Mouse (Mus musculus): ENCODE data around the gene Grin3a. TPM values are rescaled to one million over a fixed set of nuclear protein-coding genes. Genes with fewer than 3 reads are reported as not detected.
"Not testable (repeated sequence)": the region's sequence is repeated elsewhere in the genome, so short reads cannot be mapped to it uniquely, and the experiment has no call there.

Gene Grin3a
- polyA plus RNA-seq, 1 experiment from 2014 or later: 39.3 TPM

- Histone ChIP-seq H3K9me3 (ENCODE audit: control insufficient read depth, low read length) (no peaks in the 10 kb centered on the region), H3K27me3 (ENCODE audit: control insufficient read depth, insufficient read depth, low read length) (no peaks in the 10 kb centered on the region), H3K36me3 (ENCODE audit: control insufficient read depth, insufficient read depth, low read length) (no peaks in the 10 kb centered on the region), H3K4me2 (ENCODE audit: low read depth, low read length) (no peak overlapping the region), H3K9ac (replicated peaks; ENCODE audit: low read depth, low read length) (no peak overlapping the region), H3K4me3 (ENCODE audit: low read depth, low read length) (no peak overlapping the region), H3K4me1 (ENCODE audit: control insufficient read depth, insufficient read depth, low read length) (no peaks in the 10 kb centered on the region), H3K27ac (ENCODE audit: low read depth, low read length) (no peak overlapping the region)
- WGBS: 88% methylated on average over 4 of the region's 4 CpGs
- ATAC-seq (ENCODE audit: low read depth): no peak
Measured at GRCm38 (mm10) chr4:49623916-49624315, 221.6 kb downstream of the Grin3a start.

GRCm38 (mm10) chr4:49622272-49622671 lies 223.3 kb downstream of the Grin3a start:
- no peak overlapping the region for H3K27ac ChIP-seq (ENCODE audit: low read depth, low read length)
- no peaks in the 10 kb centered on the region for H3K4me1 ChIP-seq (ENCODE audit: control insufficient read depth, insufficient read depth, low read length)
- H3K4me3 ChIP-seq (ENCODE audit: low read depth, low read length): no peak overlapping the region
- H3K27me3 ChIP-seq (ENCODE audit: control insufficient read depth, insufficient read depth, low read length): no peaks in the 10 kb centered on the region
- no peaks in the 10 kb centered on the region for H3K36me3 ChIP-seq (ENCODE audit: control insufficient read depth, insufficient read depth, low read length)
- no peak overlapping the region for H3K9ac ChIP-seq (replicated peaks; ENCODE audit: low read depth, low read length)
- no peak for ATAC-seq (ENCODE audit: low read depth)
- H3K9me3 ChIP-seq (ENCODE audit: control insufficient read depth, low read length): no peaks in the 10 kb centered on the region
- WGBS: 87% methylated on average over 2 of the region's 2 CpGs
- H3K4me2 ChIP-seq (ENCODE audit: low read depth, low read length): no peak overlapping the region

GRCm38 (mm10) chr4:49619861-49620260 lies 225.7 kb downstream of the Grin3a start:
- H3K4me3 ChIP-seq (ENCODE audit: low read depth, low read length); H3K4me2 ChIP-seq (ENCODE audit: low read depth, low read length); H3K4me1 ChIP-seq (ENCODE audit: control insufficient read depth, insufficient read depth, low read length); ATAC-seq (ENCODE audit: low read depth); H3K9ac ChIP-seq (replicated peaks; ENCODE audit: low read depth, low read length); H3K36me3 ChIP-seq (ENCODE audit: control insufficient read depth, insufficient read depth, low read length); H3K27ac ChIP-seq (ENCODE audit: low read depth, low read length); H3K9me3 ChIP-seq (ENCODE audit: control insufficient read depth, low read length); H3K27me3 ChIP-seq (ENCODE audit: control insufficient read depth, insufficient read depth, low read length): not testable (repeated sequence)
- WGBS: 94% methylated on average over 7 of the region's 7 CpGs

- Histone ChIP-seq H3K9me3 (ENCODE audit: control insufficient read depth, low read length) (no peaks in the 10 kb centered on the region), H3K4me1 (ENCODE audit: control insufficient read depth, insufficient read depth, low read length) (no peaks in the 10 kb centered on the region), H3K4me3 (ENCODE audit: low read depth, low read length) (no peak overlapping the region), H3K27ac (ENCODE audit: low read depth, low read length) (no peak overlapping the region), H3K4me2 (ENCODE audit: low read depth, low read length) (no peak overlapping the region), H3K36me3 (ENCODE audit: control insufficient read depth, insufficient read depth, low read length) (no peaks in the 10 kb centered on the region), H3K27me3 (ENCODE audit: control insufficient read depth, insufficient read depth, low read length) (no peaks in the 10 kb centered on the region), H3K9ac (replicated peaks; ENCODE audit: low read depth, low read length) (no peak overlapping the region)
- no peak for ATAC-seq (ENCODE audit: low read depth)
- WGBS: 96% methylated on average over 10 of the region's 10 CpGs
Measured at GRCm38 (mm10) chr4:49616924-49617323, 228.6 kb downstream of the Grin3a start.

Other genes with a start within 250 kb of the Grin3a start
- gene Tmem246, start 247.9 kb downstream of the Grin3a start, polyA plus RNA-seq (2014; fragmentation: Nextera tagmentation; extraction: Ambion mirVana): 111 and 138 TPM in 2 replicates
- 63.0 and 66.7 TPM in 2 replicates for gene Rnf20, start 213.7 kb downstream of the Grin3a start, polyA plus RNA-seq (2014; fragmentation: Nextera tagmentation; extraction: Ambion mirVana)
- gene Ppp3r2, start 163.7 kb downstream of the Grin3a start, polyA plus RNA-seq (2014; fragmentation: Nextera tagmentation; extraction: Ambion mirVana): 0.96 and 1.0 TPM in 2 replicates

All from neural tube, embryonic 14.5 days (tissue).